Mouse (Mus musculus): ENCODE data around the gene Gpr85.

DNA sequence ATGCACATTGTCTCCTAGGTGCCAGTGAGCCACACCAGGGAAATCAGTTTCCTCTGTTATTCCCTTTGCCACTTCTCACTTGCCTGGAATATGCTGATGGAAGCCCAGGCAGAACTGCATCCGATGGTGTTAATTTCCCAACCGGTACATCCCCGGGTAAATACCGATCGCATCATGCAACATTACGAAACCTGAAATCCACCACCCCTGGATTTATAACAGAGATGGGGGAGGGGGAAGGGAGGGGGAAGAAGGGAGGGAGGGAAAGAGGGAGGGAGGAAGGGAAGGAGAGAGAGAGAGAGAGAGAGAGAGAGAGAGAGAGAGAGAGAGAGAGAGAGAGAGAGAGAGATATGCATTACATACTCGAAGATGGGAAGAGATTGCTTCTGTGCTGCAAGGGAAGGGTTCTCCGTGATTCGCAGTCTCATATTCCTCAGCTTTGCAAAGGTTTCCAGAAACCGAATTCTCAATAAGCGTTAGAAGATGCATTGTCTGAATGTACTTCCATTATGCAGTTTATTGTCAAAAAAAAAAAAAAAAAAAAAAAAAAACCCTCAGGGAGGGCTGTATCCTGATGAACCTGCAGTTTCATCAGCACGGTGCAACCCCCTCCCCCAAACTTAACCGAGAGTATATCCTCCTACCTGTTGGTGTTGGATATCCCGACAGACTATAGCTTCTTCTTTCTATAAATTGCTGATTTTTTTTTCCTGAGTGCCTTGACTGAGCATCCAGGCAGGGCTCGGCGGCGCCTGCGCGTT lies 1.6 kb downstream of the Gpr85 start:
- TF ChIP-seq CTCF (IDR thresholded peaks at IDR 0.05; ENCODE audit: extremely low read depth, insufficient read depth, low read length): no peak
- TF ChIP-seq POLR2A (IDR thresholded peaks at IDR 0.05; ENCODE audit: extremely low read depth, insufficient read depth, low read length): no peak
